Mouse (Mus musculus) left cerebral cortex, postnatal 10 days (tissue): ENCODE measurements around the gene Cd244a. TPM values are rescaled to one million over a fixed set of nuclear protein-coding genes. Genes with fewer than 3 reads are reported as not detected.

ENCODE experiments used
- DNase-seq, 2 experiments: peaks; one replicate each; pipeline ENCODE4 v3.0.0; 2021 to 2022; ENCODE audit warnings: low spot score in 2 of 2, mixed read lengths in 1 of 2; ENCODE audit errors: extremely low spot score in 1 of 2
- intact Hi-C: fragments of 180-260 bp; cut with DNase I; formaldehyde crosslinking; loops from one replicate; pipeline ENCODE4 v1.15.1; 2025
- total RNA-seq, 2 experiments: library from RNA; stranded (reverse); gene quantifications; 2 replicates each; pipeline ENCODE4 v1.2.3; 2021

The Cd244a gene
- total RNA-seq = not detected

DNA sequence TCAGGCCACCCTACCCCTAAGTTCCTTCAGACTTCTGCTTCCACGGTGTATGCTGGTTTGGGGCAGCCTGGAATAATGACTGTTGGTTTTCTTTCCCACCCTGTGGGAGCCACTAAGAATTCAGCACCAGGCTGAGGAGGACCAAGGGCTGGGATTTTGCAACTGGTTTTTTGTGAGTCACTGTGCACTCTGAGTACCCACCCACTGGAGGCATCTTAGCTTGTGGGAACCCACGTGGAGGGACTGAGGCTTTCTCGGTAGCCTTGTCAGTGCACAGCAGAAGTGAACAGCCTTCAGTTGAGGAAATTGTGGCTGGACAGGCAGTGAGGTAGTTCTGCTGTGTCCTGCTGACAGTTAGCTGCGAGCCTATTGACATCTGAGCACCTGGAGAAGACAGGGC is at the start of gene Cd244a:
TSS of gene Cd244a (plus strand) at position 296 of the 400 bp plus-strand sequence.
- DNase-seq = no peak
- intact Hi-C loops = no loop called here

GRCm38 (mm10) chr1:171513234-171513633 is 45.8 kb upstream of the Cd244a start:
- intact Hi-C loops = no loop called here
- DNase-seq = no peak

- intact Hi-C loops = no loop called here
- no peak for DNase-seq
These were observed 45.2 kb upstream of the Cd244a start for GRCm38 (mm10) chr1:171513760-171514159.

GRCm38 (mm10) chr1:171515039-171515438 is 44.0 kb upstream of the Cd244a start:
- no peak for DNase-seq
- intact Hi-C loops = no loop called here

GRCm38 (mm10) chr1:171515557-171515956 is 43.4 kb upstream of the Cd244a start:
- no peak for DNase-seq
- intact Hi-C loops = no loop called here

- intact Hi-C loops = no loop called here
These were observed 27.6 kb upstream of the Cd244a start for GRCm38 (mm10) chr1:171531367-171531766.

GRCm38 (mm10) chr1:171532830-171533229 is 26.2 kb upstream of the Cd244a start:
- intact Hi-C loops = no loop called here
- no peak for DNase-seq

More at GRCm38 (mm10) chr1:171531367-171531766, 27.6 kb upstream of the Cd244a start:
- no peak for DNase-seq

DNA sequence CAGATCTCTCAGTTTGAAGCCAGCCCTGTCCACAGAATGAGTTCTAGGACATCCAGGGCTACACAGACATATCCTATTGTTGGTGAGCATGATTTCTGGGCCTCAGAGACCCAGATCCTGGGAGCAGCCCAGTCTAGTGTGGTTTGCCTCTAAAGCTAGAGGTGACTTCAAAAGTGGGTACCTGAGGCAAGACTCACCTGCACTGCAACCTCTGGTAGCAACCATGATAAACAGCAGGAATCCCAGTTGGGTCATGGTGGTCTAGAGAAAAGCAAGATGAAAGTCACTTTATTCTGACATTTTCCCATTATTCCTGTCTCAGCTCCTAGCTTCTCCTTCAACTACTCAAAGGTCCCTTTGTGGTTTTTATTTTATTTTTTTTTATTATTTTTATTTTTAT is 24.4 kb upstream of the Cd244a start:
- intact Hi-C loops = no loop called here
- DNase-seq = no peak

- DNase-seq = no peak
- intact Hi-C loops = no loop called here
These were observed 23.8 kb upstream of the Cd244a start, which contains the start of gene Itln1 for GRCm38 (mm10) chr1:171535194-171535593. TSS of gene Itln1 (minus strand) at chr1:171535294.

GRCm38 (mm10) chr1:171540694-171541093 is 18.3 kb upstream of the Cd244a start:
- DNase-seq = no peak
- intact Hi-C loops = no loop called here

DNA sequence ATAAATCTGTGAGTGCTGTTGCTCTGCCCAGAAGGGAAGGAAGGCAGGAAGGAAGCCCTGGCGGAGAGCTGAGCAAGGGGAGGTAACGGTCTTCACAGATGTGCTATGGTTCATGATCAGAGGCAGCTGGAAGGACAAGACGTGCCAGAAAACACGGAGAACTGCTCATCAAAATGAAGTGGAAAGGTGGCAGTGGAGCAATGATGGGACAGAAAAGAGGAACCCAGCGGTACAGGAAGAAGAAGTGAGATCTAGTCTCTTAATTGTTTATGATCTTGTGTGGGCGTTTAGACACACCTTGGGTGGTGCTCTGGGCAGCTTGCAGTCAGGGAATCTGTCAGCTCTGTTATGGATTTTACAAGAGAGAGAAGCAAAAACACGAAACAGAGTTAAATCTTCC is 7.7 kb upstream of the Cd244a start:
- DNase-seq = no peak
- intact Hi-C loops = no loop called here

- intact Hi-C loops = no loop called here
- DNase-seq = no peak
These were observed 6.8 kb upstream of the Cd244a start for GRCm38 (mm10) chr1:171552230-171552629.

- DNase-seq = no peak
- intact Hi-C loops = no loop called here
These were observed 5.3 kb upstream of the Cd244a start for GRCm38 (mm10) chr1:171553359-171554341.

DNA sequence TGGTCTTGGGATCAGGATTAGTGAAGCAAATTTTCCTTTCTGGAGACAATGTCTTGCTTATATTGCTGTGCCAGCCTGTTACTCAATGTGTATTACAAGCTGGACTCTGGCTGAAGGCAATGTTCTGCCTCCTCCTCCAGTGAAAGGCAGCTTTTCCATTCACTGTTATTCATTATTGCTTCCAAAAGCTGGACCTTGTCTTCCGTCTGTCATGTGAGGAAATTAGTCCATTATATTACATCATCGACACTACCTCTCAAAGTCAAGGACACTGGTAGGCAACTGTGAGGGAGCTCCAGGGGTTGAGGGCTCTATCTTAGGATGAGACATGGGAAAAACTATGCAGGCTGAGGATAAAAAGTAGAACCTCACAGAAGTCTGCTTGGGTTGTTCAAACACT is 2.6 kb upstream of the Cd244a start:
- no peak for DNase-seq
- intact Hi-C loops = no loop called here

DNA sequence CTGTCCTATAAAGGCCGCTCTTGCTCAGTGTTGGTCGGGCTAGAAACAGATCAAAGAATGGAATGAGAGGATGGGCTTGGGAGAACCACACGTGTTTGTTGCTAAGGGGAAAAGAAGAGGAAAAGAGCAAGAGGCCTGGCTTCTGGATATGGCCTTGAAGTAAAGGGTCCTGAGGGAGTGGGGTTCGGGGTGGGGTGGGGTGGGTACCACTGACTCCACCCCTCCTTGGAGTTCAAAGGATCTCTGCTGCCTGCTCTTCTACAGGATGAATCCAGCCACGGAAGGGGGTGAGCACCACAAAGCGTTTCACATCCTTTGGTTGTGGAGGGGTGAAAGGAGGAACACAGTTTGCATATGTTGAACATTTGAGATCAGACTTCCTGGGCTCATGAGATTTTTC is 586 bp upstream of the Cd244a start:
- intact Hi-C loops = no loop called here
- no peak for DNase-seq

GRCm38 (mm10) chr1:171560262-171560661 is 1.3 kb downstream of the Cd244a start:
- intact Hi-C loops = loop anchor here (10.0 kb wide), 1 partner anchor 195 kb away; the partner anchor contains the start of gene Klhdc9
- DNase-seq = no peak

DNA sequence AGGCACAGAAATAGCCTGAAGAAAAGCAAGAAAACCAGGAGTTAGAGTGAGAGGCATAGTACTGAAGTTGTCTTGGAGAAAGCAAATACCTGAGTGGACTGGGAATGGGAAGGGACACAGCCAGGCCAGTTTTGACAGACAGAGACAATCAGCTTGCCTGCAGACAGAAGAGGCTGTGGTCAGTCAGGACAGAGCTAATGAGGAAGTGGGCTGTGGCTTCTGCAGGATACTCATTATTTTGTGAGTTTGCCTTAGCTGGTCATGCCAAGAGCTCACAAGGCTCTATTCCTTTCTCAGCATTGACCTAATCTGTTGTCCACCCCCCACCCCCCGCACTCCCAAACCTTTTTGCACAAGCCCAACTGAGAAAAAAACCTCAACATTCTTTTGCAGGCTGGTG is 2.2 kb downstream of the Cd244a start:
- DNase-seq = no peak
- intact Hi-C loops = loop anchor here (10.0 kb wide), 1 partner anchor 196 kb away; the partner anchor contains the start of gene Klhdc9

DNA sequence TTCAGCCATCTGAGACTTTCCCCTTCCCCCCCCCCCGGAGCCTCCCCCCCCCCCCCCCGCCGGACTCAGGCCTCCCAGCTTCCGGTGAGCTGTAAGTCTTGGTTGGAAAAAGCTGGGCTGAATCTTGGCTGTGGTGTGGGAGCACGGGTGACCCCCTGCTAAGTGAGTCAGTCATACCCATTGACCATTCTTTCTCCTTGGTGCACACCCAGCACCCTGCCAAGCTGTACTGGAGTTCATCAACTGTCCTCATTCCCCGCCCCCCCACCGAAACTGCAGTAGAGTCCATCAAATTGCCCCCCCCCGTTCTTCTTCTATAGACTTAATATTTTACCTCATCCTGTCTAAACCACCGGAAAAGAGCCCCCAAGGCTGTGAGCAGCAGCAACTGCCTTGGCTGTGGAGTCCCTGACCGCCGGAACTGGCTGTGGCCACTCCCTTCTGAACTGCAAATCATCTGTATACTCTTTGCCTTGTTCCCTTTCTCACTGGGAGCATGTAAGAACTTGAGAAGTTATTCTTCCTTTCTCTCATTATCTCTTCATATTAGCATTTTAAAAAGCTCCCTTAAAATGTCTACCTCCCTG is 2.7 kb downstream of the Cd244a start:
- no peak for DNase-seq
- intact Hi-C loops = loop anchor here (10.0 kb wide), 1 partner anchor 197 kb away; the partner anchor contains the start of gene Klhdc9

DNA sequence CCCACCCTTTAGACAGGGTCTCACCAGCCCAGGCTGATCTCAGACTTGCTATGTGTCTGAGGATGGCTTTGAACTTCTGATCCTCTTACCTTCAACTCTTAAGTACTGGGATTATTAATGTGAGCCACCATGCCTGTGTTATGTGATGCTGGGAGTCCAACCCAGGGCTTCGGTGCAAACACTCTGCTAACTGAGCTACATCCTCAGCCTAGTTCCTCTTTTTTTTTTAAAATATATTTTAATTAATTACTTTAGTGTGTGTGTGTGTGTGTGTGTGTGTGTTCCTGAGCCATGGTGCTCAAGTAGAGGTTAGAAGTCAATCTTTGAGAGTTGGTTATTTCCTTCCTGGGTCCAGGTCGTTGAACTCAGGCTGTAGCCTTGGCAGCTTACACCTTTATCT is 4.0 kb downstream of the Cd244a start:
- intact Hi-C loops = loop anchor here (10.0 kb wide), 1 partner anchor 198 kb away; the partner anchor contains the start of gene Klhdc9
- no peak for DNase-seq

DNA sequence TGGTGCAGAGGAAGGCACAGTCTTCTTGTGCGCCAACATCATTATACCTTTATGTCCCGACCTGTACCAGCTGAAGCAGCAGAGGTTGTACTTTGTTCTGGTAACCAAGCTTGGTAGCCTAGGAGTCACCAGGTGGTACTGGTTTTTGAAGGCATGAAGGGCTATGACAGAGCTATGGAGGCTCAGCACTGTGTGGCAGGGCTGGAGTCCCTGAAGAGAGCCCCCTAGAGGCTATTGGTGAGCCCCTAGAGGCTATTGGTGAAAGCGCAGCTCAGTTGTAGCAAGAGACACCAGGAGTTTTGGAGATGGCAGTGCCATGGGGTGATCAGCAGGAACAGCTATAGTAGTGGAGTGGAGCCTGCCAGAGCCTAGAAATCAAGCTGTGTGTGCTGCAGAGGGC is 5.3 kb downstream of the Cd244a start:
- DNase-seq = no peak
- intact Hi-C loops = loop anchor here (10.0 kb wide), 1 partner anchor 199 kb away; the partner anchor contains the start of gene Klhdc9
